Mouse (Mus musculus) CD4-positive, CD25-positive, alpha-beta regulatory T cell, adult 2 months (primary cell): ENCODE data around the gene Shc2.
A peak's percentile ranks its signal among the peaks of the same experiment; 100 is the strongest.

Experiments
- DNase-seq: peaks from one replicate; pipeline ENCODE4 v3.0.0-alpha.2; 2012; ENCODE audit warnings: low read depth, low spot score

Shc2 gene

GRCm38 (mm10) chr10:79637128-79638110 is at the start of gene Shc2:
TSS of gene Shc2 (minus strand) at chr10:79637918.
- no peak for DNase-seq

DNA sequence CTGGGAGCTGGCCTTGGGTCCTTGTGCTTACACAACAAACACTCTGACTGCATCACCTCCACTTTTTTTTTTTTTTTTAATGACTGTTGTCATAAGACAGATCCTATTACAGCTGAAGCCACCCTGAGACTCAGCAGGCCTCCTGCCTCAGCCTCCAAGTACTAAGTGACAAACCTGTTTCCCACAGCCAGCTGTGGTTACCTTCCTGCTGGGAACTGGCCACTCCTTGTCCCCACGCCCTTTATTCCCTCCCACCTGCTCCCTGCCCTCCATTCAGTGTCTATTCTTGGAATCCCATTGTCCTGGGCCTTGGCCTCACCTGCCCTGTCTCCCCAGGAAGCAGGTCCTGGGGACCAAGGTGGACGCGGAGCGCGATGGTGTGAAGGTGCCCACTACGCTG is 49.8 kb upstream of the Shc2 start:
- no peak for DNase-seq

DNA sequence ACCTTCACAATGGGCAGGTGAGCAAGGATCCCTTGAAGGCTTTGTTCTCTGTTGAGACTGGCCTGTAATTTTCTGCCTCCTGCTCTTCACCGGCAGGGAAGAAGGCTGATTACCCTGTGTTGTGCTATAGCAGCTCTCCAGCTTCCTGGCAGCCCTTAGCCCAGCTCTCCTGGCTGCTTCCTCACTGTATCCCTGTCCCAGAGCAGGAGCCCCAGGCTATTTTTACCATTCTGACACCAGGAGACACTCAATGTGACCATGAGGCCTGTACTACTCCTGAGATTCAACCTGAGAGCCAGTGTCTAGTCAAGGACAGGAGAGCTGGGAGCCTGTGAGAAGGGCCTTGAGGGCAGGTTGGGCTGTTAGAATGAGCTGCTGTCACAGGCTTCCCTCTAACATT is 49.0 kb upstream of the Shc2 start:
- DNase-seq, result no peak

DNA sequence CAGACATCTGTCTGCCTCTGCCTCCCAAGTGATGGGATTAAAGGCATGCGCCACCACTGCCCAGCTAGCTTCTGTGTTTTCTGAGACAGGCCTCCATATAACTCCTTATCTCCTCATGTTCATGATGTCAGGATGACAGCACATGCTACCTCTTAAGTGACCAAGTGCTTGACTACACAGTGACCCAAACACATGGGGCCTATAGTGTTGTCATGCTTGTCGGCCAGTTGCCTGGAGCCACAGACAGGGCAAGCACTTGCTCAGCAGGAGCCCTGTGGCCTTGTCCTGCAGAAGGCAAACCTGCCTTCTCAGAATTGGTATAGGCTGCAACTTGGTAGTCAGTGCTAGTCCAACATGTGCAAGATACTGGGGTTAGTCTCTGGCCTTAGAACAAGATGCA is 48.5 kb upstream of the Shc2 start:
- DNase-seq, result no peak

DNA sequence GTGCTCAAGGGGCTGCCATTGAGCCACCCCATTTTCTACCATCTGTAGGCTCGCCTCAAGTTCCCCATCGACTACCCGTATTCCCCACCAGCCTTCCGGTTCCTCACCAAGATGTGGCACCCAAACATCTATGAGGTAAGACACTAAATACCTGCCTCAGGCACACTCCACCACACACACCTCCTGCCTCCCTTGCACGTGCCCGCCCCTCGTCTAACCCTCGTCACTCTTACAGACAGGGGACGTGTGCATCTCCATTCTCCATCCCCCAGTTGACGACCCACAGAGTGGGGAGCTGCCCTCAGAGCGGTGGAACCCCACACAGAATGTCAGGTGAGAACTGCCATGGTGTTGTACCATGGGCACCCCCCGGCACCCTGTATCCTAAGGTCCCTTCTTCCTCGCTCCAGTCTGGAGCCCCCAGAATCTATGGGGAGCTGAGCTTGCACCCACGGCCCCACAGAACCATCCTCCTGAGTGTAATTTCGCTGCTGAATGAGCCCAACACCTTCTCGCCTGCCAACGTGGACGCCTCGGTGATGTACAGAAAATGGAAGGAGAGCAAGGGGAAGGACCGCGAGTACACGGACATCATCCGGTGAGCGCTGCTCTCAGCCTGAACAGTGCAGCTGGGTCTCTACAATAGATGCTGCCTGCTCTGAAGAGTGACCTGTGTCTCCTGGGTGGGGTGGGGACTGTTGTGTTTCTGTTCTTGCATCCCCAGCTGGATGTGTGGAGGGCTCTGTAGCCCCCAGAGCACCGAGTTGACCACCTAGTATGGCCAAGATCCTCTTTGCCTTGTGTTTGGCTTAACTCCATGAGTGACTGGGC is 47.3 kb upstream of the Shc2 start:
- no peak for DNase-seq

- DNase-seq, result no peak
These were observed 46.3 kb upstream of the Shc2 start for GRCm38 (mm10) chr10:79683726-79684640.

DNA sequence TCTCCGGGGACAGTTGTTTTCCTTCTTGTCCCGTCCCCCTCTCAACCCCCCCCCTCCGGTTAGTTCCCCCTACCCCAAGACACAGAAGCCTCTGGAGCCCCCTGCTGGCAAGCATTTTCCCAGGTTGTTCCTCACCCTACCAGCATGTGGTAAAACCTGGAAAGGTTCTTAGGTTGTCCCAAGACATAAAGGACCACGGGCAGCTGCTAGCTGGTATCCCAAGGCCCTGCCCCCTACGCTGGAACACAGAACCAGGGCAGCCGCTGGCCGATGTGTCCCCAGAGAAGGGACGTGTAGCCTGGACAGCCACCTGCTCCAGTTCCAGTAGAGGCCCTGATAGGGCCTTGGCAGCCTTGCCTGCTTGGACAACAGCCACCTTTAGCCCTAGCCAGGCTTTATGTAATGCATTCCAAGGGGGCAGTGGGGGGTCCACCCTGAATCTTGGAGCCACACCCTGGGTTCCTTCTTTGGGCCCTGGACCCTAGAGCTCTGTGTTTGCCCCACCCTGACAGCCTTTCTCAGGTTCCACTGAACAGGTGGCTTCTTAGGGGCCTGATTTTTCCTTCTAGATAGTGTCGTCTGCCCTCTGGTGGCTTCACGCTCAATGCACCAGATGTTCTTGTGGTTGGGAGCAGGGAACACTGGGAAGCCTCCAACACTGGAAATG is 45.3 kb upstream of the Shc2 start:
- DNase-seq, result peak; percentile 71

- peak; percentile 45 for DNase-seq
These were observed 44.8 kb upstream of the Shc2 start for GRCm38 (mm10) chr10:79682551-79682915.

GRCm38 (mm10) chr10:79681591-79682245 is 44.0 kb upstream of the Shc2 start, which contains the start of gene Cdc34:
TSS of gene Cdc34 (plus strand) at chr10:79682195.
- peak; percentile 100 for DNase-seq

DNA sequence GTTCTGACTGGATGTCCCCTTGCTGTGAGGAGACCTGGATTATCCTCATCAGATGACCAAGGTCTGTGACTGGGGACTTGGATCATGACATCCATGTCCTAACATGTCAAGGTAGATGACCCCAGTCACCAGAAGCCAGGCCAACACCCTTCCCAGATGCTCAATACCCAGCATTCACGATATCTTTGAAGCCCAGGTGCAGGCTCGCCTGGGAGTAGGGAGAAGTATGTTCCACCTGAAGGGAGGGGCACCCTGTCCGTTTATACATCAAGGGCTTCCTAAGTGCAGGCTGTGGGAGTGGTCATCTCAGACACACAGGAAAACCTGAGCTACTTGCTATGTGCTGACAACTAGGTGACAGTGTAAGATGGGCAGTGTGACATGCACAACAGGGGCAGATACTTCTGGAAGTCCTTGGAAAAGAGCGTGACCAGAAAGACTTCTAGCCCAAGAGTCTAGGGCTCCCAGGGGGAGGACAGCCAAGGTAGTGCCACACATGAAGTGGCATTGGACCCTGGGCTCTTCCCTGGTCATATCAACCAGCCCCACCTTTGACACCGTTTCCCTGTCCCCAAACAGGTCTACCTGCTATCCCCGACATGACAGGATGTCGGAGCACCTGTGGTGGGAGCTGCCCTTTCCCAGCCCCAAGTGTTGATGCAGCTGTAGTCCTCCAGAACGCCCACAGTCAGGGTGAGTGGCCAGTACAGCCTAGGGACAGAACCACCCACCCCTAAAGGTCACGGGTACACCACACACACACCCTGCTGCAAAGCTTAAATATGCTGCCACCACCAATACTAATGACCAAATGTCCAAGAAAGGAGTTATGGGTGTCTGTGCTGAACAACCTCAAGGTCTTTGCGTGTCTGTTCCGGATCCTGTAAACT is 43.1 kb upstream of the Shc2 start:
- no peak for DNase-seq

- no peak for DNase-seq
These were observed 37.8 kb upstream of the Shc2 start for GRCm38 (mm10) chr10:79675346-79676035.

DNA sequence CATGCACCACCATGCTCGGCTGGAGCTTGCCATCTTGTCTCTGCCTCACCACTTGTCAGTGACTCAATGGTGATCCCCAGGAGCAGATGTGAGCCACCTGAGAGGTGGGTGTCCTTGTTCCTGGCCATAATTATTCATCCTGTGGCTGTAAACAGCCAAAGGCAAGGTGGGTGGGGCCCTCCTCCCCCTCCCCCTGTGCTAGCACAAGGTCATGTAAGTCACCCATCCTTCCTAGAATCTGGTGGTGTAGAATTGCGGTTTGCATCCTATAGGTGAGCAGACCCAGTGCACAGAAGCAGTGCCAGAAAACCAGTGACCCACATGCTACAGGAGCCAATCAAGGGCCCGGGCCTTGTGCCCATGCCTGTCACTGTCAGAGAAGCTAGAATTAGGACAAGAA is 35.3 kb upstream of the Shc2 start:
- no peak for DNase-seq

DNA sequence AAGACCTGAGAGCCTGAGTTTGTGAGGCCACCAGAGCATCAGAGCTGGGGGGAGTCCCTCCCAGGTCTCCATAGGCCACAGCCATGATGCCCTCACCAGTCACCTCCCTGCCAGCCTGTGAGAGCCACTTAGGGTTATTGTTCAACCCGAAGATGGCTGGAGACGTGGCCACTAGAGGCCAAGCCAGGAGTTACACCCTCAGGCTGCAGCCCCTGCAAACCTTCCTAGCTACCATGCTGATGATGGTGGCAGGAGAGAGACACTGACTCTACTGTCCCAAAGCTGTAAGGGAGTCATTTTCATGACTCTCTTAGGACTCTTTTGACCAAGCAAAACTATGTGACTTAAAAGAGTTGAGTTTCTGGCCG is 34.4 kb upstream of the Shc2 start:
- no peak for DNase-seq

GRCm38 (mm10) chr10:79671396-79672087 is 33.8 kb upstream of the Shc2 start:
- DNase-seq, result no peak

DNA sequence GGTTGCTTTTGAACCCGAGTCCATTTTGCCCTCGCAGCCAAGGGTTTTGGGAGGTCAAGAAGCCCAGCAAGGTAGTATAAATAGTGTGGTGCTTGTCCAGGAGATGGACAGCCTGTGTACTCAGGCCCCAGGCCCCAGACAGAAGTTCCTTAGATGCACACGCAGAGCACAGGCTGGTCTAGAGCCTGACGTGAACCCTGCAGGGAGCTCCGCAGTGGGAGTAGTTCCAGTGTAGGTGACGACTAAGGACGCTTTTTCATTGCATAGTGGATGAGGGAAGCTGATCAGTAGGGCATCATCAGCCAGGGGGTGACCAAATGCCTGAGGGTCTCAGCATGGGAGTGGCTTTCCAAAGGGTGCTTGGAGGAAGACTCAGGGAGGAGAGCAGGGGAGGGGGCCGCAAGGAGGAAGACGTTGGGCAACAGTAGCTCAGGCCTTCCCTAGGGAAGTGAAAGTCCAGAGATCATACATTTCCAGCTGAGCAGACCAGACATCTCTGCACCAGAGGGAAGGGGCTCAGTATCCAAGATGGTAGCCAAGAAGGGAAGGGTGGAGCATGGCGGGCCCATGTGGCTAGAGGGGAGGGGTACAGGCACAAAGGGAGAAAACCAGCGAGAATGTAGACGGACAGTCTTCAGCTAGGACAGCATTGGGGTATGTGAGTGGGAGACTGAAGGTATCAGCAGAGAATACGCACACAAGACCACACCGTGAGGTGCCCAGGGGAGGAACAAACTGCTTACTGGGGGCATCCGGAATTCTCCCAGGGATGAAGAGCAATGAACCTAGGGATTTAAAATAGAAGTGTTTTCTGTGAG is 32.6 kb upstream of the Shc2 start:
- DNase-seq, result no peak

- DNase-seq, result peak; percentile 76
These were observed 31.9 kb upstream of the Shc2 start for GRCm38 (mm10) chr10:79669576-79670057.
